Mouse (Mus musculus): ENCODE measurements around the gene Gprc5b.

The Gprc5b gene

DNA sequence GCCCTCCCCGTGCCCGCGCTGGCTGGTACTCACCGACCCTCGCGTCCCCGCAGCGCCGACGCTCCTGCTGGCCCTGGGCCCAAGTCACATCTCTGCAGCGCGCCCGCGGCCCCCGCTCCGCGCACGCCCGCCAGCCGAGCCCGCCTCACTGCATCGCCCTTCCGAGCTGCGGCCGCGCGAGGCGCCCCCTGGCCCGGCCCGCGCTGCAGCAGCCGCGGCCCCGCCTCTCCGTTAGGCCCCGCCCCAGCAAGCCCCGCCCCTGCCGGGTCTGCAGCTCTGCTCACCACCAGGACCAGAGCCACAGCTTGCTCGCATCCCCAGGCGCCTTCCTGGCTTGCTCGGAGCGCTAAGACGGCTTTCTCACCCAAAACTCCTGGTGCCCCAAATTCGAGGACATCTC lies at the start of gene Gprc5b:
Gprc5b (minus strand) TSS at position 205 of the 400 bp plus-strand sequence.
- peak; percentile 63 to 74 for DNase-seq (ENCODE audit: low read depth in 2 of 2, low spot score in 2 of 2)

DNA sequence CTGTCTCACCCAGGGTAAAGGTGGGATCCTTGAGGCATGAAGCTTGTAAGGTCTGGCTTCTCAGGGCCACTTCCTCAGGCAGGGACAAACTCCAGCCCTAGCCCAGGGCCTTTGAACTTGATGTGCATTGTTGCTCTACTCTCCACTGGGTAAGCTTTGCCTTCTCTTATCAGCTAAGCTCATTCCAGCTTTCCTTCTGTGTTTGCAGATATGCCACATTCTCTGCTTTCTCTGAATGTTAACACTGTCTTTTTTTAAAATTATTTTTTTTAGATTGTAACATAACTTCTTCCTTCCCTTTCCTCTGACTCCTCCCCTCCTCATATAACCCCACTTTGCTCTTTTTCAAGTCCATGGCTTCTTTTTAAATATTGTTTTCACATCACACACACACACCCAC lies 46.5 kb upstream of the Gprc5b start:
- no peak for DNase-seq (ENCODE audit: low read depth in 2 of 2, low spot score in 2 of 2)

DNA sequence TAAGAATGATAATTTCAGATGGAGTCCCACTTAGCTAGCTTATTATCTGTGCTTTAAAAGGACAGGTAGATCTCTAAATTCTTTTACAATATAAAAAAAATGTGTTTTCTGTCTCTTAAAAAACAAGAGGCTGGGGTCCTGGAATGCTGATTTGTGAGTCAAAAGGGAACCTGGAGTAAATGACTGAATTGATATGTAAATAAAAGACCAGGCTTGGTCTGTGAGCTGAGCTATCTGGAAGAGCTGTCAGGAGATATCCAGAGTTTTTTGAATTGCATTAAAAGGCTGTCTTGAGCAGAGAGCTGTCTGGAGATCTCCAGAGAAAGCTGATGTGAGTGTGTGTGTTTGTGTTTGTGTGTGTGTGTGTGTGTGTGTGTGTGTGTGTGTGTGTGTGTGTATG lies 42.6 kb upstream of the Gprc5b start:
- no peak for DNase-seq (ENCODE audit: low read depth in 2 of 2, low spot score in 2 of 2)

DNA sequence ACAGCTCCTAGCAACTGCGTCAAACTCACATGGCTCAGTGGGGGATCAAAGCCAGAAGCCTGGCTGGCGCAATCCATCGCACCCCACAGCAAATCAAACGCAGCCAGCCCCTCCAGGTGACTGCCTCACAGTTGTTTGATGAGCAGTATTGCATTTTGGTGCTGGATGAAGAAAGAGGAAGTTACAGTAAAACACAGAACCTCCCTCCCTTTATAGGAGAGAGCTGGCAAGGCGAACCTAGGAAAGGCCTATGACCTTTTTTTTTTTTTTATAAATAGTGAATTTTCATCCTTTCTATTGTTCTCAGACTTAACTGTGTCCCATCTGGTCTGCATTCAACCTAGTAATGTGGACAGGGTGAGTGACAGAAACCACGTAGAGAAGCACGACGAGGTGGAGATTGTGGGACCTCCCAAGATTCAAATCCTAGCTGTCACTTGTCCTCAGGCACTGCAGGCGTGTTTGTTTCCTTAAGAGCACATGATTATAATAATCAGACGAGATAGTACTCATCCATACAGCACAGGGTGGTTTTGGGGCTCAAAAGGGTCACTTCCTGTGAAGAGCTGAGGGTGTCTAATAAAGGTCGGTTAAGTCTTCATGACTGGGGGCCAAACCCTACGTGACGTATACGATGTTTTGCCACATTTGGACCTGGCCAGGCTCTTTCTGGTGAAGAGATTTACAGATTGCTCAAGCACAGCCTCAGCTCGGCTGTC lies 39.4 kb upstream of the Gprc5b start:
- DNase-seq (ENCODE audit: low read depth in 2 of 2, low spot score in 2 of 2), result no peak

DNA sequence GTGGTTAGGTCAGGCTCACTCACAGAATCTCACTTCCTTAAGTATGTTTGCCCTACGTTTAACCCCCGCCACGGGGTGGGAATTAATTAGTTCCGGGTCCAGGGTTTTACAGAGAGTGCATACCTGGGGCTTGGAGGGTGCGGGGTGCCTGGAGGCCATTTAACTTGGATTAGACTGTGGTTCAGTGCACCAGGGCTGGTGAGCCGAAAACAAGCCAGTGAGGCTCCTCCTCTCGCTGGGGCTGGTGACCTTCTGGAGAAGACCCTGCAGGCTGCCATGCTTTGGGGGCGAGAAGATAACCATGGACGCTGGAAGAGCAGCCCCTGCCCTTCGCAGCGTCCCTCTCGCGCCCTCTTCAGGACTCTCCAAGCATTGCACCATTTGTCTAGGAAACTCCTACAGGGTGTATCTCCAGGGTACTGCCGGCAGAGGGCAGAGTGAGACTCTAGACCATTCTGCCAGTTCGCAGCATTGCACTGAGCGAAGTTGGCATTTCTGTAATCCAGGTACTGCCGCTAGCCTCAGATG lies 28.4 kb upstream of the Gprc5b start:
- DNase-seq (ENCODE audit: low read depth in 2 of 2, low spot score in 2 of 2), result peak in 1 of 2 experiments; percentile 7

DNA sequence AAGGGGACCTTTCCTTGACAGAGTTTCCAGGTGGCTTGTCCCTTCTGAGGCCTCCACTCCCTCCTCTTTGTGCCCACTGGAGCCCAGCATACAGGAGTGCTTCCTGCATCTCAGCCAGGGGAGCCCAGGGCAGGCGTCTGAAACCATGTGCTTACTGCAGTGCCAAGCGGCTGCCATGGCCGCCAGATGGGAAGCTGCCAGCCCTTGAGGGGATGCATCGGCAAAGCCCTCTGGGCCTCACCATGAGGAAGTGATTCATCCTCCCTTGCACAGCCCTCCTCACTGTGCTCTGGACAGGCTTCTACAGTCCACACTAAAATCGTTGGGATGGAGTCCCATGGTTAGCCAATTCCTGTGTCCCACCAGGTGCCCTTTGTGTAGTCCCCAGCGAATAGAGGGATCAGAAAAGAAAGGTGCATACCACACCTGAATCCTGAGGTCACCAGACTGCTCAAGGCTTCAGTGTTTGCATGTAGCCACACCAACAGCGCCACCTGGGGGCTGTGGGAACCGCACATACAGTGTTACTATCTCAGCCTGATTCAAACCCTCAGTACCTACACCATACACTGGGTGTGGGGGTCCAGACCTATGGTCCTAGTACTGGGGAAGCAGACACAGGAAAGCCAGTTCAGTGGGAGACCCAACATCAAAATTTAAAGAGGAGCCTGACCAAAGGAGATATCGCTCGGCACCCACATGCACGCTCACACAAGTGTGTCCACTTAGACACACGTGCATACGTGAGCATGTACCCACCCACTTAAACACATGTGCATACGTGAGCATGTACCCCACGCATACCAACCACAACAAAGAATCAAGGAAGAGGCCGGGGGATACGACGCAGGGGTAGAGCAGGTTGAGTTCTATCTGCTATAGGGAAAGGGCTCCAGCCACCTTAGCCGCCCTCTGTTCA lies 27.5 kb upstream of the Gprc5b start:
- DNase-seq (ENCODE audit: low read depth in 2 of 2, low spot score in 2 of 2), result no peak

DNA sequence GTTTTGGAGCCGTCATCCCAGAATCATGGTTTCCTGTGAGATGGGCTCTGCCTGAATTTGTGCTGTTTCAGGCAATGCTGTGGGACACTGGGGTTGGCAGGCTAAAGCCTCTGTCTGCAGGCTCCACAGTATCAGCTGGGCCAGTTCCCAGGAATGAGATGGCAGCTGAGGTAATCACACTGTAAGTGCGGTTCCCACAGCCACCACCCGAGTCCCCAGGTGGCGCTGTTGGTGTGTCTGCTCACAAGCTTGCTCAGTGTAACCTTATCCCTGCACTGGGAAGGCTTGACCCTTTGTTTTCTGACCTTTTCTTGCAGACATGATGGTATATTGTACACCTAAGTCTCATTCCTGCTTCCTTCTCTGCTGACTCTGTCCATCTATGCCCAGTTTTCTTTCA lies 24.5 kb upstream of the Gprc5b start:
- no peak for DNase-seq (ENCODE audit: low read depth in 2 of 2, low spot score in 2 of 2)

DNA sequence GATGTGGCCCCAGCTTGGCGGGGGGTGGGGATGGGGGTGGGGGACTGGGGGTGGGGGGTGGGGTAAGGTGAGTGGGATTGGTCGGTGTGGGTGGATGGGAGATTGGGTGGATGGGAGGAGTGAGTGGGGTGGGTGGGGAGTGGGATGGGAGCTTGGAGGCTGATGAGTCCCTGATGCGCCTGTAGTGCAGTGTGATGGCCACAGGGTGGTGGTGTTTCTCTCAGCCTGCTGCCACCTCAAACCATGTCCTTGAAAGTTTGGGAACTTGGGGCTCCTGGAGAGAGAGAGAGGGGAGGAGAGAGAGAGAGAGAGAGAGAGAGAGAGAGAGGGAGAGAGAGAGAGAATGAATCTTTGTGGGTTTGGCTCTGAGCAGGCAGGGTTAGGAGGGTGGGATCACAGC lies 20.7 kb upstream of the Gprc5b start:
- DNase-seq (ENCODE audit: low read depth in 2 of 2, low spot score in 2 of 2), result no peak

DNA sequence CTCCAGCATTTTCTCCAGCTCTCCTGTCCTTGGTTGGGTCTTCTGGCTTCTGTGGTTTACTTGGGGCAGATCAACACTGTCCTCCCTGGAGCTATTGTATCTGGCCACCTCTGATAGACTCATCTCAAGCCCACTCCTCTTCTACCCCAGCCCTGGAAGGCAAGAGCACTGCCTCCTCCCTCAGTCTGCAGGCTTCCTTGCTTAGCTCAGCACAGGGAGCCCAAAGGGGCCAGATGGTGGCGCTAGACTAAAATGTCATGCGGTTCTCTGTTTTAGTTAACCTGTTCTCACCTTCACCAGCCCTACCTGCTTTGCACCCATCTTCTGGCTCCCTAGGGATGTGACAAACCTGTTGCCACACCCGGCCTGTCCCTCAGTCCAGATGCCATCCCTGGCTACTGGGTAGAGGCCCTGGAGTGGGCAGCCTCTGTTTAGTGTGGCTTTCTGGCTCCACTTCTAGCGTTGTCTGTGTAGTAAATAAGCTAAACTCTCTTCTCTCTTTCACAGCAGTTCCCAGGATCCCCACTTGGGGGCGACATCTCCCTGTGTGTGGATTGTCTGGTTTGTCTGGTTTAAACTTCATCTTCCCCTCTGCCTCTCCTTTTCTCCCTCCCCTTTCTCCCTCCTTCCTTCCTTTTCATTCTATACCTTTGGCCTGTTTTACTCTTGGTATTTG lies 16.0 kb upstream of the Gprc5b start:
- DNase-seq (ENCODE audit: low read depth in 2 of 2, low spot score in 2 of 2), result peak in 1 of 2 experiments; percentile 31

DNA sequence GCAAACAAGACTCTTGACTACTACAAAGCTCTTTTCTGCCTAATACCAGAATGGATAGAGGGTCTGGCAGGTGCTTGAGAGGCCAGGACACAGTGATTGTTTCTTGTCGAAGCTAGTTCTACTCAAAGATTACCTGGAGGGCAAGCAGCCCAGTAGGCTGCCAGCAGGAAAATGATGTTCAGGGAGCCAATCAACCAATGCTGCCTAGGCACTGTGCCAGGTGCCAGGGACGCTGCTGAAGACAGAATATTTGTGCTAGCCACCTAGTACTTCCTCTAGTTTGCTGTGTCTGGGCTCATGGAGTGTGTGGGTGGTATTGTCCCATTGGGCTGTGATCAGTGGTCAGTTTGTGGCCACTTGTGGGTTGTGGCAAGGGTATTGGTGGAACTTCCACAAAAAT lies 7.5 kb upstream of the Gprc5b start:
- no peak for DNase-seq (ENCODE audit: low read depth in 2 of 2, low spot score in 2 of 2)

DNA sequence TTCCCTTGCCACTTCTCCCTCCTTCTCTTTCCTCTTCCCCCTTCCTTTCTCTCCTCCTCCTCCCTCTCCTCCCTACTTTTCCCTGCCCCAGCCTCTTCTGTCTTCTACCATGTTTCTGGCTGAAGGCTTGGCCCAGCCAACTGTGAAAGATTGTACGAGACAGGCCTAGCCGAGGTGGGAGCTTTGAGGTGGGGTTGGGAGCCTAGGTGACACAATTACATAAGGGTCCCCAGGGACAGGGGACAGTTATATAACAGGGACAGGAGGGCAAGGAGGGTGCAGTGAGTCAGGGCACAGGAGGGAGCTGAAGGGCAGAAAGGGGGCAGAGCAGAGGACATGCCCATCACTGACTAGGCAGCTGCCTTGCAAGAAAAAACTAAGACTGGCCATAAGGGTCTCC lies 7.0 kb upstream of the Gprc5b start:
- DNase-seq (ENCODE audit: low read depth in 2 of 2, low spot score in 2 of 2), result no peak

DNA sequence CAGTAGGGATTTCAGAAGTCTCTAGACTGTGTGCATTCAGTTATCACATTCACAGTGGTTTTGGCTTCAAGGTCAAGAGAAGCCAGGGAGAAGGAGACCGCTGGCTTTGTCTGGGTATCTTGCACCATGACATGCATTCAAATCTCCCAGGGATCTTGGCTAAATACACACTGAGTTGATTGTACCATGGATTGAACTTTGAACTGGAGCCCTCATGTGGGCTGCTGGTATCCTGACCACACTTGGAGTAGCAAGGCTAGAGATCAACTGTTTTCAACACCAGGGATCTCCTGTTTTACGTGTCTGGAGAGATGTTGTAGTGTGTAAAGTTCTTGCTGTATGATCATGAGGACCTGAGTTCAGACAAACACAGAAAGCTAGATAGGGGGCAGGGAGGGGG lies 4.8 kb upstream of the Gprc5b start:
- DNase-seq (ENCODE audit: low read depth in 2 of 2, low spot score in 2 of 2), result no peak

DNA sequence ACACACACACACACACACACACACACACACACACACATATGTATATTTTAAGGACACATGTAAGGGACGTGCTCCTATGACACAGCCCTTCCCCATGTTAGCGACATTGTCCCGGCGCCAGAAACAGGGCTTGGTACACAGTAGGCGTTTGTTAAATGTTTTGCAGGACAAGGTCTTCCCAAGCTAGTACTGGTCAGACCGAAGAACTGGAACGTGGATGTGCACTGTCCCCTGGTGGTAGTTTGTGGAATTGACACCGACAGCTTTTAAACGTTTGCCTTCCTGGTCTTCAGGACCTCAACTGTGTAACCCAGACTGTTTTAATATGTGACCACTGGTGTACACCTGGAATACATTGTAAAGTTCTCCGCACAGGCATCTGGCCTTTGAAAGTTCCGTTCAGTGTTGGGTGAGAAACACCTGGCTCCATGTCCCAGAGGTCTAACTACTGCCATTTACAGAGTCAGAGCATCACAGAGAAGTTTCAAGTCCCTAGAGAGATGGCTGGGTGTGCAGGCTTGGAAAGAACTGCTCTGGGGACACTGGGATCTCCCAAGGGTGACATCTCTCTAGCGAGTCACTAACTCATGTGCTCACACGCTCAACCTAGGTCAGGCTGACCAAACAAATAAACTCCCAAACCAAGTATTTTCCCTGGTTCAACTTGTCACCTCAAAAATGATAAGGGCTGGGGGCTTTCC lies 1.3 kb upstream of the Gprc5b start:
- peak; percentile 54 to 61 for DNase-seq (ENCODE audit: low read depth in 2 of 2, low spot score in 2 of 2)

DNA sequence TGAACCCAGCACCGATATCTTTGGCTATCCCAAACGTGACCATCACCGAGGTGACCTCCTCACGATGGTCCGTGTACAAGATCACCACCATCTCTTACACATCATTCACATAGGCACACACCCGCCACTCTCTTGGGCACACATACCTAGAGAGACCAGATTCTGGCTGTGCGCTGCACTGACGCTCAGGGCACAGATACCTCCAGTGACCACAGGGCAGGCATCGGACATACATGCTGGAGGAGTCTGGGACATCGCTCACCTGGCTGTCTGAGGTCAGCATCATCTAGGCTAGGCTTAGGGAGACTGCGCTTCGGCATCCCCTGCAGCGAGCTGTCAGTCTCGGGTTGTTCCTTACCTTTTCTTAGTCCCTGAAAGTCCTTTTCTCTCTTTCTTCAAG lies 660 bp upstream of the Gprc5b start:
- no peak for DNase-seq (ENCODE audit: low read depth in 2 of 2, low spot score in 2 of 2)

DNA sequence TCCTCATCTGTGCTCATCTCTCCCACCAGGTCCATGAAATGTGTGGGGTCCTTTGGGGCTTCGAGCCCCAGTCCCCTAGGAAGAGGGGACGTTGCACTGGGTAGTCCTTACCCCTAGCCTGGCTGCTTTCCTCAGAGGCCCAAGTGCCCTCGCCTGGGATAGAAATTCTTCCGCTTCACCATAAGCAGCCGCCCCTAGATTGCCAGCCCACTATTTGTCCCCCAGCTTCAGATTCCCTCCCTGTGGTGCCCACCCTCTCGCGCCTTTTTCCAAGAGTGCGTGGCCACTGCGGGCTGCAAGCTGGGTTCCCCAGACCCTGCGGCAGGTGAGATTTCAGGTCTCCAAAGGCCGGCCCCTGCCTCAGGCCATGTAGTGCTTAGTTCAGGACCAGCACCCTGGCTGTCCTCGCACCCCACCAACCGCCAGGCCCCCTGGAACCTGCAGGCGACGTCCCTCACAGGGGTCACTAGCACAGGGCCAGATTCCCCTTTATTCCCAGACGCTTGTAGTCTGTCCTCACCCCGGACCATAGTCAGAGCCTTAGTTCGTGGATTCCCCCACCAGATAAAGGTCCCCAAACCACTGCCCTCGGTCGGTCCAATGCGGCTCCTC lies 674 bp downstream of the Gprc5b start:
- peak in 1 of 2 experiments; percentile 12 for DNase-seq (ENCODE audit: low read depth in 2 of 2, low spot score in 2 of 2)

DNA sequence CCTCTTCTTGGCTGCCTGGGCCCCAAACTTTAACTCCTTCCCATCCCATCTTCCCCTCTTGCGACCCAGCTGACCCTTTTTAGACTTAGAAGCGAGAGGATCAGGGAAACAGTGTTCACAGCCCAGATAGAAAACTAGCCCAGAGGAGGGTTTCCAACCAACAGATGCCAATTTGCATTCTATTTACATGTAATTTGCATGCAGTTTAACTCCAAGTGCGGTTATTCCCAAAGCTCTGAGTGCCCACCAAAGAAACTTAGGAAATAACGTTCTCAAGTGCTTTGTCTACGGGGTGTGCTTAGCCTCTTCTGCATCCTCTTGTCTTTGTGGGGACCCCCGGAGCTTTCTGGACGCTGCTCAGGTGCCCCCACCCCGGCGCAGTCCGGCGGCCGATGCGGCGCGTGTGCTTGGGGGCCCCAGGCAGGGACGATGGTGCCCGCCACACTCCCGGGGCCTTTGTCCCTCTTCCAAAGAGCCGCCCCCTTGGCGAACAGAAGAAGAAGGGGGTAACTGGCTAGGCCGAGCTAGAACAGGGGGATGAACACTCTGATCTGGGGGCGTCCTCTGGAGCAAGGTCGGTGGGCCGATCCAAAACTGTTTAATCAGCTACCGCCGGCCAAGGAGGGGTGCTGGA lies 1.3 kb downstream of the Gprc5b start:
- DNase-seq (ENCODE audit: low read depth in 2 of 2, low spot score in 2 of 2), result no peak

DNA sequence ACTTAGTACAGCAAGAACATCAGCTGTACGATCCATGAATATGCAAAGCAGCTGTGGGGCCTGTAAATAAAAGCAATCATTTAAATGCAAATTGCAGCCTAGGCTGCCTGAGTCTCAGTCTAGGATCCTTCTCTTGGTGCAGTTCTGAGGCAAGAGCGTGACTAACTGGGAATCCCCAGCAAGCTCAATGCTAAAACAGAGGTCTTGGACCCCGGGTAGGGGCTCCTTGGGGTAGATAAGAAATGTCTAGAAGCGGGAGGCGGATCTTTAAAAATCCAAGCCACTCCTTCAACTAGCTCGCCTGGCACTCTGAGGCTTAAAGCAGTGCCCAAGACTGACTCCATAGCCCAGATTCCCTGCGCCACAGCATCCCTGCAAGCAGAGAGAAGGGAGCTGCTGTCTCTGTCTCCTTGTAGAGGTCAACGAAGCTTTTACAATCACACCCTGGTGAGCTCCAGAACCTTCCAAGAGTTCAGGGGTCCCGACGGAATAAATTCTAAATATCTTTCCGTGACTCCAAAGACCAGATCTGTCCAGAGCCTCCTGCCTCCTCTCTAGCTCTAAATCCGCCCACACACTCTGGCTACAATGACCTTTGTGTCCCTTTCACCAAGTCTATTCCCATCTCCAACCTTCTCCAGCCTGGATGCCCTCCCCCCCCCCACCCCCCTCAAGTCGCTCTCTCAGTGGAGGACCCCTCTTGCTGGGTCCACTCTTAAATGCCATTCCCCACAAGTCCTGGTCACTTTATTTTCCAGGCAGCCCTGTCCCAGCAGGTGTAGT lies 2.2 kb downstream of the Gprc5b start:
- no peak for DNase-seq (ENCODE audit: low read depth in 2 of 2, low spot score in 2 of 2)

DNA sequence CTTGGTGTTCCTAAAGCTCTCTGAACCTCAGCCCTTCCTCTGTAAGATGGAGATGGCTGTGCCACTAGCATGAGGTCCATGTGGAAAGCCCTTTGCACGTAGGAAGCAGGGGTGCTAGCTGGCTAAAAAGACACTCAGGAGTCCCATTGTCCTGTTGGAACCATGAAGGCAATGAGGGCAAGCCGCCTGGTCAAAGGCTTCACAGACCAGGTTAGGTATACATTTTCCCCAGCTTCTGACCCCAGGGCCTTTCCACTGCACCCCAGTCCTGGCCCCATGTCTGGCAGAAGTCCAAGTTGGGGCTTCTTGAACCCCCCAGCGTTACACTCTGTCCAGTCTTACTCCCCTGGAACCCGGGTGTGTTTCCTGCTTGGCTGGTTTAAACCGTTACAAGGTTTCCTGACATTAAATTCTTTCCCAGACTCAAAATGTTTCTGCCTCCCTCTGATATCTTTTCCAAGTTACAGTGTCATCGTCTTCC lies 2.9 kb downstream of the Gprc5b start:
- DNase-seq (ENCODE audit: low read depth in 2 of 2, low spot score in 2 of 2), result no peak

DNA sequence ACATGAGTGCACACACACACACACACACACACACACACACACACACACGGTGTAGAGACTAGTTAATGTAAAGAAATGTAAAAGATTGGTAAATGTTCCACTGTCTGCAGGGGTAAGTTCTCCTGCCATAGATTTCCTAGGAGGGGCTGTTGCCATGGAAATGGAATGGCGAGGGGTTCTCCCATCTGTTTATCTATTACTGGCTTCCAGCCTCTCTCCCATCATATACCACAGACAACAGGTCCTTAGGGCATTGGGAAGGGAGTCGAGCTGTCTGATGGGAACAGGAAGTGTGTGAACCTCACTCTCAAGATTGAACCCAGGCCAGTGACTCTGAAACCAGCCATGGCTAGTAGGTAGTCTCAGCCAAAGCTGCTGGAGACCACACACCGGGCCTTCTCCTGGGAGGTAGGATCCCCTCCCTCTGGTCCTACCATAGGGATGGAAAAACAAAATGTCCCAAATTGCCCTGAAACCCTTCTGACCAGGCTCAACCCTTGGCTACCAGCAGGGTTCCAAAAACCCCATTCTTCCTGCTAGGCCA lies 3.6 kb downstream of the Gprc5b start:
- no peak for DNase-seq (ENCODE audit: low read depth in 2 of 2, low spot score in 2 of 2)

All from CD8-positive naive resting alpha-beta T cell, adult 2 months (primary cell).